Mouse (Mus musculus) myocyte (in vitro differentiated cells): ENCODE results near the gene Kcnq4. TPM values are rescaled to one million over a fixed set of nuclear protein-coding genes. Genes with fewer than 3 reads are reported as not detected.

Experiments used
- H3K27me3 ChIP-seq: one replicate; pipeline ENCODE4 v1.6.1; 2011; ENCODE audit not compliant: control insufficient read depth, insufficient read depth, insufficient read length
- H3K36me3 ChIP-seq: one replicate; pipeline ENCODE4 v1.6.1; 2011; ENCODE audit not compliant: control insufficient read depth, insufficient read depth
- H3K4me2 ChIP-seq: one replicate; pipeline ENCODE4 v1.6.1; 2011; ENCODE audit warnings: low read depth, control low read depth
- H3K4me3 ChIP-seq: one replicate; pipeline ENCODE4 v1.5.1; 2011; ENCODE audit warnings: mild to moderate bottlenecking, control low read depth, moderate library complexity
- H3K79me2 ChIP-seq: one replicate; pipeline ENCODE4 v1.6.1; 2011; ENCODE audit not compliant: control insufficient read depth, insufficient read depth
- H3ac ChIP-seq: one replicate; pipeline ENCODE4 v1.6.1; 2011; ENCODE audit not compliant: control insufficient read depth, insufficient read length
- CEBPB ChIP-seq: IDR thresholded peaks from 2 replicates; pipeline ENCODE4 v1.6.1; 2011; ENCODE audit warnings: mild to moderate bottlenecking, moderate library complexity; ENCODE audit not compliant: poor library complexity, insufficient read depth, severe bottlenecking
- E2F4 ChIP-seq: IDR thresholded peaks from one replicate; pipeline ENCODE4 v1.6.1; 2011; ENCODE audit warnings: mild to moderate bottlenecking, control low read depth, moderate library complexity; ENCODE audit not compliant: insufficient read depth
- MAX ChIP-seq: IDR thresholded peaks from one replicate; pipeline ENCODE4 v1.6.1; 2011; ENCODE audit warnings: low read depth, mild to moderate bottlenecking, control low read depth
- MYOD1 ChIP-seq, 3 experiments: IDR thresholded peaks; one replicate each; pipeline ENCODE4 v1.6.1; 2011; ENCODE audit warnings: control low read depth in 2 of 3, low read depth in 2 of 3, mild to moderate bottlenecking in 2 of 3, moderate library complexity in 1 of 3; ENCODE audit not compliant: insufficient read length in 2 of 3, control insufficient read depth in 1 of 3
- MYOG ChIP-seq, 3 experiments: IDR thresholded peaks; one replicate each; pipeline ENCODE4 v1.6.1; 2011; ENCODE audit warnings: control low read depth in 2 of 3, low read depth in 2 of 3, mild to moderate bottlenecking in 2 of 3; ENCODE audit not compliant: insufficient read length in 2 of 3, control insufficient read depth in 1 of 3, insufficient read depth in 1 of 3
- POLR2A ChIP-seq: IDR thresholded peaks from one replicate; pipeline ENCODE4 v1.6.1; 2011; ENCODE audit warnings: low read depth, mild to moderate bottlenecking, control low read depth, moderate library complexity; ENCODE audit not compliant: insufficient read length
- POLR2AphosphoS2 ChIP-seq: IDR thresholded peaks from one replicate; pipeline ENCODE4 v1.6.1; 2011; ENCODE audit warnings: low read depth, control low read depth; ENCODE audit not compliant: insufficient read length
- REST ChIP-seq: IDR thresholded peaks from one replicate; pipeline ENCODE4 v1.6.1; 2011; ENCODE audit warnings: mild to moderate bottlenecking, control low read depth, moderate library complexity; ENCODE audit not compliant: insufficient read depth, insufficient read length
- SRF ChIP-seq: IDR thresholded peaks from one replicate; pipeline ENCODE4 v1.6.1; 2011; ENCODE audit warnings: low read depth; ENCODE audit not compliant: control insufficient read depth, insufficient read length
- TCF12 ChIP-seq: IDR thresholded peaks from one replicate; pipeline ENCODE4 v1.6.1; 2011; ENCODE audit warnings: mild to moderate bottlenecking, control low read depth; ENCODE audit not compliant: poor library complexity, insufficient read depth, severe bottlenecking
- TCF3 ChIP-seq: IDR thresholded peaks from one replicate; pipeline ENCODE4 v1.6.1; 2011; ENCODE audit warnings: low read depth, control low read depth; ENCODE audit not compliant: insufficient read length
- USF1 ChIP-seq: IDR thresholded peaks from one replicate; pipeline ENCODE4 v1.6.1; 2011; ENCODE audit warnings: low read depth, mild to moderate bottlenecking, control low read depth, moderate library complexity
- polyA plus RNA-seq: library from polyadenylated mRNA; unstranded; fragments of >200 nt; fragmentation: generic; extraction: Trizol; gene quantifications from one replicate; pipeline ENCODE4 v1.2.1, GENCODE M21; 2012; ENCODE audit warnings: missing spikeins

Gene Kcnq4
- polyA plus RNA-seq, 1 experiment: 23.1 TPM

GRCm38 (mm10) chr4:120682168-120682567, 66.2 kb downstream of the Kcnq4 start:
- no peaks in the 10 kb centered on the region for H3K36me3 ChIP-seq
- H3K79me2 ChIP-seq: no peaks in the 10 kb centered on the region
- H3ac ChIP-seq: no peak overlapping the region
- no peak overlapping the region for H3K4me3 ChIP-seq
- peaks cover 4% of the 10 kb centered on the region for H3K27me3 ChIP-seq
- no peak overlapping the region for H3K4me2 ChIP-seq
- TF ChIP-seq TCF12 (no peak), MYOD1 (IDR thresholded peaks at IDR 0.05; ENCODE audit: control insufficient read depth in 1 of 3, insufficient read length in 2 of 3, low read depth in 2 of 3) (no peak), MYOG (IDR thresholded peaks at IDR 0.05; ENCODE audit: control insufficient read depth in 1 of 3, insufficient read depth in 1 of 3, insufficient read length in 2 of 3, low read depth in 2 of 3) (no peak), E2F4 (no peak), MAX (no peak), CEBPB (no peak)

GRCm38 (mm10) chr4:120680953-120681352, 67.5 kb downstream of the Kcnq4 start:
- H3K4me2 ChIP-seq: no peak overlapping the region
- no peak overlapping the region for H3K4me3 ChIP-seq
- no peak for TF ChIP-seq MAX
- H3K27me3 ChIP-seq: peaks cover 4% of the 10 kb centered on the region
- H3K79me2 ChIP-seq: no peaks in the 10 kb centered on the region
- no peak overlapping the region for H3ac ChIP-seq
- no peaks in the 10 kb centered on the region for H3K36me3 ChIP-seq

- Histone ChIP-seq H3K36me3 (no peaks in the 10 kb centered on the region), H3K4me2 (no peak overlapping the region), H3K79me2 (no peaks in the 10 kb centered on the region), H3ac (no peak overlapping the region), H3K4me3 (no peak overlapping the region), H3K27me3 (peaks cover 14% of the 10 kb centered on the region)
- TF ChIP-seq MYOG (IDR thresholded peaks at IDR 0.05; ENCODE audit: control insufficient read depth in 1 of 3, insufficient read depth in 1 of 3, insufficient read length in 2 of 3, low read depth in 2 of 3) (no peak), REST (no peak), SRF (no peak), POLR2A (no peak), POLR2AphosphoS2 (no peak), MAX (no peak), MYOD1 (IDR thresholded peaks at IDR 0.05; ENCODE audit: control insufficient read depth in 1 of 3, insufficient read length in 2 of 3, low read depth in 2 of 3) (no peak)
These were observed 72.8 kb downstream of the Kcnq4 start for GRCm38 (mm10) chr4:120675640-120676039.

GRCm38 (mm10) chr4:120674775-120675451, 73.5 kb downstream of the Kcnq4 start:
- peaks cover 18% of the 10 kb centered on the region for H3K27me3 ChIP-seq
- no peaks in the 10 kb centered on the region for H3K79me2 ChIP-seq
- no peak overlapping the region for H3K4me3 ChIP-seq
- H3ac ChIP-seq: no peak overlapping the region
- no peak for TF ChIP-seq POLR2A
- no peak for TF ChIP-seq E2F4
- no peak for TF ChIP-seq POLR2AphosphoS2
- TF ChIP-seq MYOG (IDR thresholded peaks at IDR 0.05; ENCODE audit: control insufficient read depth in 1 of 3, insufficient read depth in 1 of 3, insufficient read length in 2 of 3, low read depth in 2 of 3): no peak
- TF ChIP-seq SRF: no peak
- no peak for TF ChIP-seq USF1
- TF ChIP-seq TCF12: no peak
- no peak for TF ChIP-seq REST
- no peak for TF ChIP-seq MYOD1 (IDR thresholded peaks at IDR 0.05; ENCODE audit: control insufficient read depth in 1 of 3, insufficient read length in 2 of 3, low read depth in 2 of 3)
- TF ChIP-seq MAX: no peak
- TF ChIP-seq TCF3: no peak
- TF ChIP-seq CEBPB: no peak
- no peaks in the 10 kb centered on the region for H3K36me3 ChIP-seq
- H3K4me2 ChIP-seq: no peak overlapping the region

GRCm38 (mm10) chr4:120673606-120674005, 74.8 kb downstream of the Kcnq4 start:
- Histone ChIP-seq H3ac (no peak overlapping the region), H3K36me3 (no peaks in the 10 kb centered on the region), H3K79me2 (no peaks in the 10 kb centered on the region), H3K4me2 (no peak overlapping the region), H3K4me3 (no peak overlapping the region), H3K27me3 (peaks cover 24% of the 10 kb centered on the region)
- TF ChIP-seq E2F4 (no peak), USF1 (no peak), MYOD1 (IDR thresholded peaks at IDR 0.05; ENCODE audit: control insufficient read depth in 1 of 3, insufficient read length in 2 of 3, low read depth in 2 of 3) (no peak), TCF3 (no peak), TCF12 (no peak), CEBPB (no peak), POLR2AphosphoS2 (no peak), SRF (no peak)
